In genomic region chr13:109727346-109727745, GRCm38 (mm10) we compare ENCODE assay signal across 16 mouse cellular contexts.
"Had no signal": no experiment of that assay in that cellular context is flagged by ENCODE, and none has a peak within 500 bp of the region (broad histone marks: within the 10 kb centered on the region; RNA-seq: fewer than 3 reads in every experiment).

No protein-coding gene starts in this region.

- DNase-seq: retina, postnatal 1 day; right cerebral cortex, adult 18-20 months; right cerebral cortex, postnatal 14 days; right cerebral cortex, postnatal 25 days; right cerebral cortex, postnatal 4 days; spleen, adult 18-20 months; thymus, adult 18-20 months; thymus, adult 2 months; thymus, postnatal 14 days; thymus, postnatal 25 days; thymus, postnatal 36 days; thymus, postnatal 4 days had no signal

- H3K9ac ChIP-seq: neural tube, embryonic 13.5 days; neural tube, embryonic 15.5 days; stomach, embryonic 15.5 days had no signal

- H3K36me3 ChIP-seq: neural tube, embryonic 13.5 days; neural tube, embryonic 15.5 days; stomach, embryonic 15.5 days had no signal

- H3K27ac ChIP-seq: neural tube, embryonic 13.5 days; neural tube, embryonic 15.5 days; stomach, embryonic 15.5 days; stomach, postnatal 0 days had no signal

- H3K27me3 ChIP-seq: neural tube, embryonic 13.5 days; neural tube, embryonic 15.5 days; stomach, embryonic 15.5 days had no signal

- H3K4me2 ChIP-seq: neural tube, embryonic 13.5 days; neural tube, embryonic 15.5 days; stomach, embryonic 15.5 days had no signal

- H3K4me3 ChIP-seq: neural tube, embryonic 13.5 days; neural tube, embryonic 15.5 days; stomach, embryonic 15.5 days had no signal

- H3K9me3 ChIP-seq: neural tube, embryonic 13.5 days; neural tube, embryonic 15.5 days; stomach, embryonic 15.5 days had no signal
